Mouse (Mus musculus) gastrocnemius, postnatal 4 days (tissue): Measurements from ENCODE around the gene Numbl. TPM values are rescaled to one million over a fixed set of nuclear protein-coding genes. Genes with fewer than 3 reads are reported as not detected.
"Not testable (repeated sequence)": the region's sequence is repeated elsewhere in the genome, so short reads cannot be mapped to it uniquely, and the experiment has no call there.

ENCODE experiments used
- DNase-seq, 2 experiments: peaks; one replicate each; pipeline ENCODE4 v3.0.0; 2021 to 2022; ENCODE audit warnings: low spot score in 2 of 2, mixed read lengths in 2 of 2
- long read RNA-seq, 2 experiments: library from polyadenylated mRNA; stranded (forward); transcript quantifications; one replicate each; pipeline ENCODE4 v2.0.0; 2021
- total RNA-seq, 2 experiments: library from RNA; stranded (reverse); gene quantifications; 2 replicates each; pipeline ENCODE4 v1.2.3; 2021

The Numbl gene
- 10 to 100 TPM; 26.3 to 32.3 TPM for total RNA-seq
- long read RNA-seq, experiment 1, transcript Numbl-201 (10 exons, 2,760 nt): major isoform, 13 of 18 reads
- long read RNA-seq, experiment 1, partial matches to known transcripts: 1 of 18 reads
- long read RNA-seq, experiment 1, other reads (novel, unspliced or antisense): 4 of 18 reads
- long read RNA-seq, experiment 2, full-length matches to known transcripts: 15 of 26 reads
- long read RNA-seq, experiment 2, partial matches to known transcripts: 9 of 26 reads
- long read RNA-seq, experiment 2, other reads (novel, unspliced or antisense): 2 of 26 reads

DNA sequence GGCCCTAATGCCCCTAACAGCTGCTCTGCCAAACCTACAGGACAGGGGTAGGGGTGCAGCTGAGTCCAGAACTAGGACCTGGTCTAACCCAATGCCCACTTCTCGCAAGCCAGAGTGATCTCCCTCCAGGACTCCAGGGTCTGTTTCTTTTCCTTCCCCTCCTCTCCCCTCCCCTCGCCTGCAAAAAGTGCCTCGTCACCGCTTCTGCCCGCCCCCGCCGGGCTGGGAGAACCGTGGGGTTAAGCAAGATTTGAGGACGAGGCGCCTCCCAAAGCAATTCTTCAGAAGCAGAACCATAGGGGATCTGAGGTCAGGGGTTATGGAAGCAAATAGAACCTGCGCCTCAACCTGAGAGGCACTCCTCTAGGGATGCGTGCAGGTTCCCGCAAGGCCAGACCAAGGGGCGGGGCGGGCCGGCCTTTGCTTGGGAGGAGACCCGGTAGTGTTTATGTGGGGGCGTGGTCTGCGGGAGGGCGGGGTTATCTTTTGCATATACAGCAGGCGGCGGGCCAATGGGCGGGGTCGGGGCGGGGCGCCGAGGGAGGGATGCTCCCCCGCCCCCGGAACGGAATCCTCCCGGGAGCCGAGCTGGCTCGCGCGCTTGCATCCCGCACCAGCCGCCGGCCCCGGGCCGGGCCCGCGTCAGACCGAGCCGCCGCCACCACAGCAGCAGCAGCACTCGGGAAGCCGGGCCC lies at the start of gene Numbl:
Gene Numbl, plus strand, starts transcription at position 229 of the 695 bp plus-strand sequence.
- peak; percentile 92 to 97 for DNase-seq

DNA sequence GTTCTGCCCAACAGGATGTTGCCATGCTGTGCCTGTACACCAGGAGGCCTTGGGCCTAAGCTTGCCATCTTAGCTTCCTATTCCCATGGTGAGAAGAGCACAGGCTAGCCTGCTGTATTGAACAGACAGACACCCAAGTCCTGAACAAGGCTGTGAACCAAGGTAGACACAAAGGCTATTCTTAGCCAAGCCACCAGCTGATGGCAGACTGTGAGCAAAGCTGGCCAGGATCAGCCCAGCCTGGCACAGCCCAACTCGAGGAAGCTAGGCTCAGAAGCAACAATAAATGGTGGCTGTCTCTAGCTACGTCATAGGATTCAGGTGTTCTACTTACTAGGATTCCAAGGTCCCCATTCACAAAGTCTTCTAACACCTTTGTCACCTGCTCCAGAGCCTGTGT lies 45.6 kb upstream of the Numbl start:
- no peak for DNase-seq

GRCm38 (mm10) chr7:27218586-27218985 lies 39.6 kb upstream of the Numbl start:
- no peak for DNase-seq

DNA sequence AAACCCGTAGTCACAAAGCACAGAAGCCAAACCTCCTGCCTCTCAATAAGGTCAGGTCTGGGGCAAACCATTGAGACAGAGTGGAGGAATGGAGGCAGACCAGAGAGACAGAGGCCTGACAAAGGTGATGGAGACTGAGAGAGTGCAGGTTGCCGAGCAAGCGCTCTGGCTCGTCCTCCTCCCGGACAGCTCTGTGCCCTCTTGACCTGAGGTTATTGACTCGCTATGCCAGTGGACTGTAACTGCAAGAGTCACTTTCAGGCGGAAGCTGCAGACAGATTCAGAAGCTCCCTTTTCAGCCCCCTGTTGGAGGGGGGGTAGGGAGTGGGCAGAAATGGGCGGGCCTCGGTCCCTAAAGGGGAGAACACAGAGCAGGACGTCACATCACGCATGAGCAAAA lies 38.3 kb upstream of the Numbl start:
- no peak for DNase-seq

- no peak for DNase-seq
Observed at GRCm38 (mm10) chr7:27221939-27222338, 36.3 kb upstream of the Numbl start.

DNA sequence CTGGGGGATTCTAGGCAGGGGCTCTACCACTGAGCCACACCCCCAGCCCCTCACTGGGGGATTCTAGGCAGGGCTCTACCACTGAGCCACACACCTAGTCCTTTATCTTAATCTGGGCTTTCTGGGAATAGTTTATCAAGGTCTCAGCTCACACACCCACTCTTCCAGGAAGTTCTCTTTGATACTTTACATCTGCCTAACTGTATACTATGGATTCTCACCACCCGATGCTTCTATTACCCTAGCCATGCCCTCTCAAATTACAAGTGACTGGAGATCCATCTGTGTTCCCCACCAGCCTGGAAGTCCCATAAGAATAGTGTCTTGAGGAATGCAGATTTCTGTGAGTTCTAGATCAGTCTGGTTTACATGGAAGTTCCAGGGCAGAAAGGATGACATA lies 35.7 kb upstream of the Numbl start:
- no peak for DNase-seq

GRCm38 (mm10) chr7:27224877-27225575 lies 33.2 kb upstream of the Numbl start:
- peak in 1 of 2 experiments; percentile 20 for DNase-seq

GRCm38 (mm10) chr7:27227276-27227675 lies 31.0 kb upstream of the Numbl start:
- DNase-seq: no peak

DNA sequence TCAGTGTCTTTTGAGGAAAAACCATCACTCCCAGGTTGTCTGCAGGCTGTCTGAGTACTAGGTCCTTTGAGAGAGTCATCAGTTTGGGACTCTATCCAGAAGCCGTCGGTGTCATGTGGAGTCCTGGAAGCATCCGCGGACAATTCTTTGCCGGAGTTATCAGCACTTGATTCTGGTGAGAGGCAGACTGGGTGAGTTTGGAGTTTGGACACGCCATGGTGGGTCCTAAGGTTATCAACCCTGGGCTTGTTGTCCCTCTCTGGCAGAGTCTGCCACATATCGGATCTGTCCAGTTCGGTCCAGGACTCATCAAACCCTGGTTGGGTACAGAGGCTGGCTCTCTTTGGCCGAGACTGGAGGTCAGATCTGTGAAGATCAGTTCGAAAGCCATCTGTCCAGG lies 30.6 kb upstream of the Numbl start:
- no peak for DNase-seq

GRCm38 (mm10) chr7:27228281-27228821 lies 29.9 kb upstream of the Numbl start, which contains the start of gene Itpkc:
Gene Itpkc (minus strand): TSS chr7:27228661.
- DNase-seq: peak; percentile 82 to 92

DNA sequence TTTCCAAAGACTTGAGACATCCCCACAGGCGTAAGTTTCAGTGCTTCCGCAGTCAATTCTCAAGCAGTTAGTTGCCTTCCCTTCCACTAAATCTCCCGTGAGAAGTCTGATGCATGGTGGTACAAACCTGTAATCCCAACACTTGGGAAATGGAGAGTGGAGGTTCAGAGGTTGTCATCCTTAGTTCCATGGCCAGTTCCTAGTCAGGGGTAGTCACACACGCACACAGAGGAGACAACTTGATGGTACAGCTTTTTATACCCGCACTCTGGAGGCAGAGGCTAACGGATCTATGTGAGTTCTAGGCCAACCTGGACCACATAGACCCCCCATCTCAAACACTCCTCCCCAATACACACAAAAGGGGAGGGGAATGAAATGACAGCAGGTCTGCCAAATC lies 29.4 kb upstream of the Numbl start:
- no peak for DNase-seq

GRCm38 (mm10) chr7:27230781-27231180 lies 27.5 kb upstream of the Numbl start:
- DNase-seq: no peak

- no peak for DNase-seq
Observed at GRCm38 (mm10) chr7:27231693-27232331, 26.4 kb upstream of the Numbl start.

DNA sequence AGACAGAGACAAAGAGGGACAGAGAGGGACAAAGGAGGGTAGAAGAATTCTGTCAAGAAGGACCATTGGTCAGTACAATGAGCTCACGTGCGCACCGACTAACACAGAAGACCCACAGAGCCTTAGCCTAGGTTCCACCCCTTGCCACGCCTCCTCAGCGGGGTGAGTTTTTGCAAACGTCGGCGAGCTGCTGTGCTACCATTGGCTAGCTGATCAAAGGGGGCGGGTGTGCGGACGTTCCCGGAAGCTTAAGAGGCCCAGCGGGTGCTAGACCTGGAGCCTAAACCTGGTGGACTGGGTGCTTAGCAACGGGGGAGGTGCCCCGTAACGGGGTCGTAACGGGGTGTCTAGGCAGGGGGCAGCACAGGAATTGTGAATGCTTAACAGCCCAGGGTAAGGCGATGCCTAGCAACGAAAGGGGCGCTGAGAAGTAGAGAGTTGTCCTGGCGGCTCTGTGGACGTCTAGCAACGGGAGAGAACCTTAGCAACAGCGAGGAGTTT lies 25.4 kb upstream of the Numbl start, which contains the start of gene Coq8b:
Gene Coq8b, plus strand, starts transcription at position 243 of the 501 bp plus-strand sequence.
- DNase-seq: peak; percentile 78 to 92

DNA sequence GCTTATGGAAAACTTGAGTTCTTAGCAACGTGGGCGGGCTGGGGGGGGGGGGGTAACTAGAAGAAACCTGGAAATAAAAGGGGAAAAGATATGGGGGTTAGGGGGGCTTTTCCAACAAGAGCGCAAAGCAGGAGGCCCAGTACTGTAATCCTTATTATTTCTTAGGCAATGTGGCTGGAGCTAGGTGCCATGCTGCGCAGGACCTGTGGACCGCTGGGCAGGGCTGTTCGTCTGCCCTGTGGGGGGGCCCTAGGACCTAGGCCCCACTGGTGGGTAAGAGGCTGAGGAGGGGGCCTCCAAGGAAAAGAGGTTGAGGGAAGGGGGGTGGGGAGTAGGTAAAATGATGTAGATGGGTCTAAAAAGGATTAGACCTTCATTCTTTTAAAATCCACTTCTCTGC lies 24.9 kb upstream of the Numbl start:
- DNase-seq: no peak

GRCm38 (mm10) chr7:27235726-27236125 lies 22.5 kb upstream of the Numbl start:
- no peak for DNase-seq

GRCm38 (mm10) chr7:27237527-27237926 lies 20.7 kb upstream of the Numbl start:
- DNase-seq: no peak

GRCm38 (mm10) chr7:27238568-27238967 lies 19.7 kb upstream of the Numbl start:
- DNase-seq: no peak

- no peak for DNase-seq
Observed at GRCm38 (mm10) chr7:27243211-27243610, 15.0 kb upstream of the Numbl start.

DNA sequence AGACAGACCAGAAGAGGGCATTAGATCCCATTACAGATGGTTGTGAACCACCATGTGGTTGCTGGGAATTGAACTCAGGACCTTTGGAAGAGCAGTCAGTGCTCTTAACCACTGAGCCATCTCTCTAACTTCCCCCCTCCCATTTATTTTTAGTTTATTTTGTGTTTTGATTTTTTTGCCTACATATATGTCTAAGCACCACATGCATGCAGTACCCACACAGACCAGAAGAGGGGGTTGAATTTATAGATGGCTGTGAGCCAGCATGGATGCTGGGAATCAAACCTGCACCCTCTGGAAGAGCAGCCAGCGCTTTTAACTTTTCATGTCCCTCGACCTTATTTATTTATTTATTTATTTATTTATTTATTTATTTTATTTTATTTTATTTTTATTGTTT lies 14.1 kb upstream of the Numbl start:
- not testable (repeated sequence) for DNase-seq

DNA sequence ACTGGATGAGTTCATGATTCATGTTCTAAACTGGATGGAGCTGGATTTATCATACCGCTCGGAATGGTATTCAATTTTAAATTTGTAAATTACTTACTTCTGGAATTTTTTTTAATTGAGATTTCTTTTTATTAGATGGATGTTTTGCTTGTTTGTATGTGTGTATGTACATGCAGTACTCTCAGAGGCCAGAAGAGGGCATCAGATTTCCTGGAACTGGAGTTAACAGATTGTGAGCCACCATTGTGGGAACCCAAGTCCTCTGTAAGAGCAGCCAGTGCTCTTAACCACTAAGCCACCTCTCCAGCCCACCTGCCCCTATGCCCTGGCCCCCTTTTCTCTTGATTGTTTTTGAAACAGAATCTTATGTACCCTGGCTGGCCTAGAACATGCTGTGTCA lies 9.1 kb upstream of the Numbl start:
- no peak for DNase-seq
